Mouse (Mus musculus): ENCODE measurements around the gene Acot5.
A peak's percentile ranks its signal among the peaks of the same experiment; 100 is the strongest.
"Not testable (repeated sequence)": the region's sequence is repeated elsewhere in the genome, so short reads cannot be mapped to it uniquely, and the experiment has no call there.

Gene Acot5

GRCm38 (mm10) chr12:84068986-84069385 lies at the start of gene Acot5:
Gene Acot5 (plus strand): TSS chr12:84069325.
- no peak for ATAC-seq (ENCODE audit: low TSS enrichment)

GRCm38 (mm10) chr12:84020528-84020927 lies 48.6 kb upstream of the Acot5 start:
- ATAC-seq (ENCODE audit: low TSS enrichment), result not testable (repeated sequence)

- ATAC-seq (ENCODE audit: low TSS enrichment), result not testable (repeated sequence)
Observed at GRCm38 (mm10) chr12:84022266-84022665, 46.9 kb upstream of the Acot5 start.

- ATAC-seq (ENCODE audit: low TSS enrichment), result no peak
Observed at GRCm38 (mm10) chr12:84023052-84023745, 45.9 kb upstream of the Acot5 start.

GRCm38 (mm10) chr12:84025888-84026287 lies 43.2 kb upstream of the Acot5 start:
- ATAC-seq (ENCODE audit: low TSS enrichment), result no peak

- ATAC-seq (ENCODE audit: low TSS enrichment), result not testable (repeated sequence)
Observed at GRCm38 (mm10) chr12:84028328-84028727, 40.8 kb upstream of the Acot5 start.

GRCm38 (mm10) chr12:84029043-84029442 lies 40.1 kb upstream of the Acot5 start:
- ATAC-seq (ENCODE audit: low TSS enrichment), result not testable (repeated sequence)

- peak; percentile 95 for ATAC-seq (ENCODE audit: low TSS enrichment)
Observed at GRCm38 (mm10) chr12:84030659-84031332, 38.3 kb upstream of the Acot5 start.

GRCm38 (mm10) chr12:84032854-84033253 lies 36.3 kb upstream of the Acot5 start:
- no peak for ATAC-seq (ENCODE audit: low TSS enrichment)

- ATAC-seq (ENCODE audit: low TSS enrichment), result not testable (repeated sequence)
Observed at GRCm38 (mm10) chr12:84033302-84033701, 35.8 kb upstream of the Acot5 start.

GRCm38 (mm10) chr12:84034108-84034507 lies 35.0 kb upstream of the Acot5 start:
- no peak for ATAC-seq (ENCODE audit: low TSS enrichment)

- peak; percentile 78; the same call in 1 of the 2 replicates for ATAC-seq (ENCODE audit: low TSS enrichment)
Observed at GRCm38 (mm10) chr12:84038241-84038640, 30.9 kb upstream of the Acot5 start, which contains the start of gene Acot4. Gene Acot4 (plus strand): TSS chr12:84038379.

GRCm38 (mm10) chr12:84038691-84039111 lies 30.4 kb upstream of the Acot5 start, which contains the start of gene Gm49366:
Gene Gm49366 (plus strand): TSS chr12:84038935.
- ATAC-seq (ENCODE audit: low TSS enrichment), result peak; percentile 70; the same call in 1 of the 2 replicates

GRCm38 (mm10) chr12:84042248-84042647 lies 26.9 kb upstream of the Acot5 start:
- ATAC-seq (ENCODE audit: low TSS enrichment), result no peak

GRCm38 (mm10) chr12:84044045-84044444 lies 25.1 kb upstream of the Acot5 start:
- no peak for ATAC-seq (ENCODE audit: low TSS enrichment)

- no peak for ATAC-seq (ENCODE audit: low TSS enrichment)
Observed at GRCm38 (mm10) chr12:84046906-84047305, 22.2 kb upstream of the Acot5 start.

- ATAC-seq (ENCODE audit: low TSS enrichment), result not testable (repeated sequence)
Observed at GRCm38 (mm10) chr12:84050744-84051143, 18.4 kb upstream of the Acot5 start.

GRCm38 (mm10) chr12:84051937-84052474 lies 17.1 kb upstream of the Acot5 start, which contains the start of gene Acot3:
Gene Acot3 (plus strand): TSS chr12:84052144.
- ATAC-seq (ENCODE audit: low TSS enrichment), result no peak

- no peak for ATAC-seq (ENCODE audit: low TSS enrichment)
Observed at GRCm38 (mm10) chr12:84052609-84053008, 16.5 kb upstream of the Acot5 start.

GRCm38 (mm10) chr12:84053173-84053572 lies 16.0 kb upstream of the Acot5 start:
- ATAC-seq (ENCODE audit: low TSS enrichment), result peak; percentile 50; the same call in 1 of the 2 replicates

- peak; percentile 55; the same call in 1 of the 2 replicates for ATAC-seq (ENCODE audit: low TSS enrichment)
Observed at GRCm38 (mm10) chr12:84053679-84054391, 15.3 kb upstream of the Acot5 start.

GRCm38 (mm10) chr12:84060946-84061345 lies 8.2 kb upstream of the Acot5 start:
- ATAC-seq (ENCODE audit: low TSS enrichment), result peak; percentile 64; the same call in 1 of the 2 replicates
